Mouse (Mus musculus) stomach, postnatal 0 days (tissue): ENCODE results near the gene Ndufaf2.

Experiments
- CTCF ChIP-seq: IDR thresholded peaks from 2 replicates; pipeline ENCODE4 v1.5.1; 2016; ENCODE audit warnings: antibody characterized with exemption, low read depth, mild to moderate bottlenecking, moderate library complexity
- EP300 ChIP-seq: optimal IDR thresholded peaks from 2 replicates; pipeline ENCODE3; 2016; ENCODE audit warnings: antibody characterized with exemption

- TF ChIP-seq CTCF (no peak), EP300 (no peak)
These were observed 14.3 kb downstream of the Ndufaf2 start for GRCm38 (mm10) chr13:108144086-108144485.
